Mouse (Mus musculus): ENCODE data around the gene Epha5.

The Epha5 gene

DNA sequence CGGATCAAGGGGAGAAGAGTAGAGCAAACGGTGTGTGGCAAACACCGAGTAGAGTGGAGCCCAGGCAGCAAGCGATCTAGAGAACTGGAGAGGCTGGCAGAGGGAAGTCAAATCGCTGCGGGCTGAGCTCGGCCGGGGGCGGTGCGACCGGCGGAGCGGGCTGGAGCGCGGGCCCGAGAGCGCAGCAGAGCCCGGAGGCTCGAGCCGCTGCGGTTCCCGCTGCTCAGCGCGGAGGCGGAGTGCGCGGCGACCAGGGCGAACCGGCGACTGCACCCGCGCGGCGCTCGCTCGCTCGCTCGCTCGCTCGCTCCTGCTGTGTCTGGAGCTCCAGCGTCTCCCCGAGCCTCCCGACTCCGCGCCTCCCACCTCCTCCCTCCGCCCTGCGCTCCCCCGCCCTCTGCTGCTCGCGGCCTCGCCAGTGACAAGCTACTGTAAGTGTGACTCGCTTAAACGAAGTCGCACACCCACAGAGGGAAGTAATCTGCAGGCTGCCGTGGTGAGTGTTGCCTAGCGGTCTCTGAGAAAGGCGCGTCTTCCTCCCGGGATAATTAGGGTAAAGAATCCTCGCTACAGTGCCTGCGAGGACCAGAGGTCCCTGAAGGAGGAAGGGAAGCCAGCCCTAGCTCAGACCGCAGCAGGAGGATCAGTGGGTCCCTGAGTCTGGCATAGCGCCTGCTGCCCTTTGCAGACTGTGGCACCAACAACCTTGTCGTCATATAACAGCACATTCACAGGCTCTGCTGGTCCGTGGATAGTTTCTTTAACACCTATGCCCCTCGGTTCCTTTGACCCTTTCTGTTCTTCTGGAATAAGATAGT lies at the start of gene Epha5:
Gene Epha5 (minus strand): TSS at position 321 of the 818 bp plus-strand sequence.
- no peak for DNase-seq (ENCODE audit: extremely low spot score, low read depth, low spot score)

DNA sequence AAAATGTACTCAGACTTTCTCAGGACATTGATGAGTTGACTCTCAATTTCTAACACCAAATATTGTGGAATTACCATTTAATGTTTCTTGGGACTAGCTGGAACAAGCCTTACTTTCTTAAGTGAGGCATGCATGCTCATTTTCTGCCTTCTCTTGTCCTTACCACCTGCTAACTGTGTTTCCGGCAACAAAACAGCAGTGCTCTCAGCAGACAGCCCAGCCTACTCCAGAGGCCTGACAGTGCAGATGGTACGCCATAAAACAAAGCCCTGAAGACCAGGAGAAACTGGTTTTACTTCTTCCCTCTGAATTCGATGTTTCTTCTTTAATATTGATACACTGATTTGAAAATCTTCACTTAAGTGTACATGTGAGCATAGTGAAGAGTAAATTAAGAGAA lies 39.0 kb upstream of the Epha5 start:
- no peak for DNase-seq (ENCODE audit: extremely low spot score, low read depth, low spot score)

DNA sequence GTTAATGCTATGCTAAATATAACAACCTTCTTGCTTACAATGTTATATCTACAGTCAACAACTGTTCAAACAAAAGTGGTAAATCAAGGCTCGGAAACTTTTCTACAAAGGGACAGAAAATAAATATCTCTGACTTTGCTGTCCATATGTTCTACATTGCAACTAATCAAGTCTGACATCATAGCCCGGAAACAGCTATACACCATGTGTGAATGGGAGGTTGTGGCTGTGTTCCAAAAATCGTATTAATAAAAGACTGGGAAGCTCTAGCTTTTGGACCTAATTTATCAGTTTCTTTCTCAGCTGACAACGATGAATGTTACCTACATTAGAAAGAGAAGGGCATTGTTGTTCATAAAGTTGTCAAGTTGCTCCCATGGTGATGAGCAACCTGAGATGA lies 37.5 kb upstream of the Epha5 start:
- no peak for DNase-seq (ENCODE audit: extremely low spot score, low read depth, low spot score)

DNA sequence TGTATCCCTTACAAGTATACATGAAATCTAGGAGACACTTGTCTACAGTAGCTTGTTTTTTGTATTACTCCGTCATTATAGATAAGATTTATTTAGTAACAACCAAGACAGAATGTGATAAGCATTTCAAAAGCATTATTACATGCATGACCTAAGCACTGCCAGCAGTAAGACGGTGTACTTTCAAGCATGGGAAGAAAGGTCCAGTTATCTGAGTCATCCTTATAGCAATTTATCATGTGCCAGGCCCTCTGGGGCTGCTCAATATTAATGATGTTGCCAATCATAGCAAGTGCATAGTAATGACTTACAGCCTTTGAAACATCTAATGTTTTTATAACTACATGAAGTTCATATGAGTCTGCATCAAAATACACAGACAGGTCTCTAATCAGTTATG lies 36.7 kb upstream of the Epha5 start:
- no peak for DNase-seq (ENCODE audit: extremely low spot score, low read depth, low spot score)

DNA sequence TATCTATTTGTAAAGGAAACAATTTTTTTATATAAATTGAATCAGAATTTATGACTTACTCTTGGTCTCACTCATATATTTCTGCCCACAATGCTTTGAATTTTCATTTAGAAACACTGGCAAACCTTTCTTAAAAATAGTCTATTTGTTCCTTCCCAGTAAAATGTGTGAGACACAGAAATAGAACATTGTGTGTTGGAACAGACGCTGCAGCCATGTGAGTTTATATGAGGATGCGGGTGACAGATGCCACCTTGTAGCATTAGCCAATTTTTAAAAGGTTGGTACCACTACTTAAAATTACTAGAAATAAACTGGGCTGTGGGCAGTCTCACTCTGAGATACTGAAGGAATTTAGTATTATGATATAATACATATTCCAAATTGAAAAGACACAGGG lies 23.1 kb upstream of the Epha5 start:
- DNase-seq (ENCODE audit: extremely low spot score, low read depth, low spot score): no peak

DNA sequence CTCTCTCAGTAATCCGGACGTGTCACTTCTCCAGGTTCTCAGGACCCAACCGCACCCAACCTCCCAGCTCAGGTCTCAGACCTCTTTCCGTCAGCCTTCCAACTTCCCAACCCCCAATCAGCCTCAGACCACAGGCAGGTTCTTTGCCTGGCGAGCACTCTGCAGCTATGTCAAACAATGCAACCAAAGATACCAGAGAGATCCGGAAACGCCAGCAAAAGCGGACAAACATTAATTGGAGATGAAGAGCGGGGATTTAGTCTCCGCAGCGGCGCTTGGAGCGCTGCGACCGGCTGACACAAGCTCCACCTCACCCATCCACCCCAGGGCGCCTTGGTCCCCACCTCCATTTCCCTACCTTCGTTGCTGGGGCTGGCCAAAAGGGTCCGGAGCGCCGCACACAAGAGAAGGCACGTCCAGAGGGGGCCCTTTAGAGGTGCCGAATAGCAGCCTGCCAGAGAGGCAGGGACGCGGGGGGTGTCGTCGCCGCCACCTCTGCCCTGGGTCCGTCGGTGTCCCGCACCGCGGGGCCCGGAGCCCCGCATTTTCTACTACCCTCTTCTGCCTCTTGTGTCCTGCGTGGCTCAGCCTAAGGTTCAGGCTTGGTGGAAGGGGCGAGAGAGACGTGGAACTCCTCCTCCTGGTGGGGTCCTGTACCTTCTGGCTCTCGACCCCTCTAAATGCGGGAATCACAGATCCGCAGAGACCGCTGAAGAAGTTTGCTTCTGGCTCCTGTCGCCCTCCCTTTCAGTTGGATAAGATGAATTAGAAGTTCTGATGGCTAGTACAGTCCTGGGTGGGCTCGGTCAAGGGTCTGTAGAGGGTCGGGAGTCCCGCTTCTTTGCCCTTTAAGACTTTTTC lies 991 bp downstream of the Epha5 start:
- no peak for DNase-seq (ENCODE audit: extremely low spot score, low read depth, low spot score)

DNA sequence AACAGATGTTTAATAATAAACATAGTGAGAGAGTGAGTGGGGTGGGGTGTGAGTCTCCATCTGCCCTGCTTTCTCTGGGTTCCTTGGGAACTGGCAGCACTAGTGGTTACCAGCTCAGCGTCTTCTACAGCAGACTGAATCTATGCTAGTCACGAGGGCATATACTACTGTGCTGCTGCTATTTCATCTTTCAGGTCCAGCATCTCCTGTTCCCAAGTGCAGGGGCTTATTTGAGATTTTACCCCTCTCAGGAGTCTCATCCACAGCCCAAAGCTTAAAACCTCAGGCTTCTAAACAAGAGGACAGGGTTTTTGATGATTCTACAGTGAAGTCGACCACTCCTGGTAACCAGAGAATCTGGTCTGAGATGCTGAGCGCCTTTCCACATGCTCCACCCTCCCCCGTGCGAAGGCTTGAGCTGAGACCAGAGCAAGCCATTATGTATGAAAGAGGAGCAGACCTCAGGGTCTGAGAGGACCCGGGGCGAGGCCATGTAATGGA lies 2.2 kb downstream of the Epha5 start:
- no peak for DNase-seq (ENCODE audit: extremely low spot score, low read depth, low spot score)

DNA sequence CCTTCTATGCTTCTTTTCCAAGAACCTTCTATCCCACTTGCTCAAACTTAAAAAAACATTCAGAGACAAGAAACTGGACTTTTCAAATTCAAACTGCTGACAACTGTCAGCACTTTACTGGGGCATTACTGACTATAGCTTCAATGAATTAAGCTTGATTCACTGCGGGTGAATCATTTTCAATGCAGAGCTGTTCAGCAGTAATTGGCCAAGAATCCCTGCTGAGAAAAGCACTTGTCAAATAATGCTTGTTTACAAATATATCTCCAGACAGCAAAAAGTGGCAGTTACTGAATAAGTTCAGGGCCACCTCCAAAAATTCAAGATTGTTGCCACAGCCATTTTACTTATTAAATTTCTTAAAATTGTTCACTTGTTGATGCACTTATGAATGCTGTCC lies 4.2 kb downstream of the Epha5 start:
- DNase-seq (ENCODE audit: extremely low spot score, low read depth, low spot score): no peak

DNA sequence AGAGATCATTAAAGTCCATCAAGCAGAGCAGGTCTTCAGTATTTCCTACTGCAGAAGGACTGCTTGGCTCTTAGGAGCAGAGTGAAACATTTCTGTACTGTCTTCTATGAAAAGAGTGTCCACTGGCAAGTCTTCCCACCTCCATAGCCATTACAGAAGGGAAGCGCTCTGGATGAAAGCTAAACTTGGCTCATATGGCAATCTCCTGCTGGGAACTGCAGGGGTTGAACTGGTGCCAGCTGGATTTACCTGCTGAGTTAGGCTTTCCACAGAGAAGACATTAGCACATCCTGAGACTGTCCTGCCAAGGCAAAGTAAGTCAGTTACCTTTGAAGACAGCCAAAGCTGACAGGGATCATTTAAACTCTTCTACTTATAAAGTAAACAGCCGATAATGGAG lies 8.8 kb downstream of the Epha5 start:
- DNase-seq (ENCODE audit: extremely low spot score, low read depth, low spot score): no peak

DNA sequence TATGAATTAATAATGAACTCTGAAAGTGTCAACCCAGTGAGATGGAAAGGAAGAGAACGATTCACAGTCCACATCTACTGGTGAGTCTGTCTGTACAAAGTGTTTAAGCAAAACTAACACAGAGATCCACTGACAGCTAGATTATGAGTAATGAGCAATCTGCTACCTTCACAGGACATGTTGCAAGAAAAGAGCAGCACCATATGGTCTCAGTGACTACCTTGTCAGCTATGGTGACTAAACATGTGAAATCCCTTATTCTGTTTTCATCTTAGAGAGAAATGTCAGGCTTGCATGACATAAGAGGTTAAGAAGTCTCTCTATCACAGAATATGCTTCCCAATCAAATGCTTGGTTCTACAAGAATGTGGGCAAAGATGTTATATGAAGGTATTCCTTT lies 20.1 kb downstream of the Epha5 start:
- DNase-seq (ENCODE audit: extremely low spot score, low read depth, low spot score): no peak

DNA sequence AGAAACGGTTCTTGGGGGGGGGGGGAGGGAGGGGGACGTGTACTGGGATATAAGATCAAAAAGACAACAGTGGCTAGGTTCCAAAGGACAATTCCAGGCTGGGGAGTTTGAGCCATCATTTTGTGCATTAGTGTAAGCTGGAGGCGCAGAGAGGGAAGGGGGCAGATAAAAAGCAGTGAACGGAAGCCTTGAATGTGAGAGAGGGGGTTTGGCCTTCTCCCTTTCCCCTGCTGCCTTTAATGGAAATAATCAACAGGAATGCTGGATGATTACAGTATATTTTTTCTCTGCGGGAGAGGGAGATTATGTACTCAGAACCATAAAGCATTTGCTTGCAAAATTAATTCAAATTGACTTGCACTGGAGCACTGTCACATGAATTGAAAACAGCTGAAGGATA lies 51.8 kb downstream of the Epha5 start:
- no peak for DNase-seq (ENCODE audit: extremely low spot score, low read depth, low spot score)

DNA sequence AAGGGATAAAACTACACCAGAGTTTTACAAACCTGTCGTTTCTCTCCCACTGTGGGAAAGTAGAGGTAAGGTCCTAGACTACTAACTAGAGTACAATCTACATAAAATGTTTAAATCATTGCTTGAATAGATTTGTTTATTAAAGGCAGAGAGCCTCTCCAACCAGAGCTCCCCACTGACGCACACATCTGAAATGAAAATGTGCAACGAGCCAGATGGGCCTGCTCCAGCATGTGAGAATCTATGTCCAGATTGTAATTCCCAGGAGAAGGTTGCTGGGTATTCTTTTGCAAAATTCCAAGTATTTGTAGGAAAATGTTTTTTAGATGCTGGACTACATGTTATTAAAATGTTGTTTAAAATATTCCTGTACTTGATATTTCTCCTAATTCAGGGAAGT lies 57.8 kb downstream of the Epha5 start:
- DNase-seq (ENCODE audit: extremely low spot score, low read depth, low spot score): no peak

DNA sequence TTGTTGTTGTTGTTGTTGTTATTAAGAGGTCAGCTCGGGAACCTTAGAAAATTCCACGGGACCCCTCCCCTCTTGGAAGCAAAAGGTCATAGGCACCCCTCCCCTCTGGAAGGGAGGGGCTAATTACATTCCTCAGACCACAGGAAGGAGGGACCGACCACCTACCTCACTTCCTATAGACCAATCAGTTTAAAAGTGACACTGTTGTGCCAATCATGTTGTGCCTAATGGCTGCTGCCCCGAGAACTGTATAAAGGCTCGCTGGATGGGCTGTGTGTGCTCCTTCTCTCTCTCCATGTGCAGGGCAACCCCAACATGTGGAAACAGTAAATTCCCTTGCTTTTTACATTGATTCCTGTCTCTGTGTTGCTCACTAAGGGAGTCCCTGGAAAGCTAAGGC lies 64.1 kb downstream of the Epha5 start:
- no peak for DNase-seq (ENCODE audit: extremely low spot score, low read depth, low spot score)

DNA sequence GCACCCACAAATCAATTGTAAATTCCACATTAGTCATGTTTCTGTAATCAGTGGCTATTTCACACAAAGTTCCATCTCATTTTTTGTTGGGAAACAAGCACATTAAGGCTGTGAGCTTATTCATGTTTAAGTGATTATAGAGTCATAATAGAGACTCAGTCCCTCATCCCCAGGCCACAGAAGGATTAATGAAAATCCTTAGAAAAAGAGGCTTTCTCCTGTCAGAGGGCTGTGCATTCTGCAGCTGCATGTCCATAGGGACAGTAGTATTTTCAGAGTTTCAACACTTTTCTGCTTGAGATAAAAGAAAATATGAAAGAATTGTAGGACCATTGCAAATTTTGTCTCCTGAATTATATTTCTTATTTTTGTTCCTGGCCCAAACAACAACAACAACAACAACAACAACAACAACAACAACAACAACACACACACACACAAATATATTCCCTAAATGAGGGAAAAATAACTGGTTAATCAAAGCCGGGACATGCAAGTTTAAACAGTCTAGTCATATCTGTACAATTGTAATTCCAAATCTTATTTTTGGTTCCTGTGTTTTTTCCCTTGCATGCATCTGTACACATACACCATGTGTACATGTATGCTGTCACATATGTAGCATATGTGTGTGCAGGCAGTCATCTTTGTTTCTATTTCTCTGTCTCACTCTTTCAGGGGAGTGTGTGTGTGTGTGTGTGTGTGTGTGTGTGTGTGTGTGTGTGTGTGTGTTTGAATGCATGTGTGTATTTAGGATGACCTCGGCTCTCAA lies 70.3 kb downstream of the Epha5 start:
- DNase-seq (ENCODE audit: extremely low spot score, low read depth, low spot score): no peak

DNA sequence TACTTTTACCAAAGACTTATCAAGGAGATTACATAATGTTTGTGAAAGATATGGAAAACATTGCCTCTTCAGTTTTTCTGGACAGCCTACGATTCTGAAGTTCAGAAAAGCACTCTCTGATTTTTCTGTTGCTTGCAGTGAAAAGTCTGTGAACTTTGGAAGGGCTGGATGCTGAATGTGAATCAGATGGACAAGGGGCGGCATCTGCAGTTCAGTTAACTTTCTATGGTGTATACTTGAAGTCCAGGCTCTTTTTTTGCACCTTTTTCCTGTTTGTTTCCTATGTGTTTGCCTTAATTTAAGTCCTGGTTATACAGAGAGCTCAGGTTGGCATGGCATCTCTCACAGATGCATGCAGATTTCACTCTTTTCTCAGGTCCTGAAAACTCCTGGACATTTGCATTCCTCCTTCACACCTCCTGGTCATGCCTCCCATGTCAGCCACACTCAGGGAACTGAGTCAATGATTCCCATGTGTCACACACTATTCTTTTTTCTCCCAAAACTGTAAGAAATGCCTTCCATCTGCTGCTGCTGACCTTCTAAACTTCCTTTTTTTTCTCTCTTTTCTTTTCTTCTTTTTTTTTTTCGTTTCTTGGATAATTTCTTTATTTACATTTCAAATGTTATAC lies 81.2 kb downstream of the Epha5 start:
- DNase-seq (ENCODE audit: extremely low spot score, low read depth, low spot score): no peak

DNA sequence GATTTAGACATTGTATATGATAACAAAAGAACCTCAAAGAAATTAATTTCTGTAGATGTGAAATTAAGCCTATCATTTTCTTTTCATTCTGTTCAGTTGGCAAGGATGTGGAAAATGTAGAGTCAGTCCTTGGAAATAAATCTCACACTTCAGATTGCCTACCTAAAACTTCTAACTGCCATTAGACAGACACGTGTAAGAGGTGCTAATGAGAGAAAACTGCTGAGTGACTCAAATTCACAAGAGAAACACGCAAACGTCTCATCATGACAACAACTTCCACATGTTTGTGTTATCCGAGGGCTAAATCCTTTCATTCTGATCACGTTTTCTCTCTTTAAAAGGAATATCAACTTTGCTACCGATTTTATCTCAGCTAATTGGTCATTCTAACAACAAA lies 82.7 kb downstream of the Epha5 start:
- no peak for DNase-seq (ENCODE audit: extremely low spot score, low read depth, low spot score)

DNA sequence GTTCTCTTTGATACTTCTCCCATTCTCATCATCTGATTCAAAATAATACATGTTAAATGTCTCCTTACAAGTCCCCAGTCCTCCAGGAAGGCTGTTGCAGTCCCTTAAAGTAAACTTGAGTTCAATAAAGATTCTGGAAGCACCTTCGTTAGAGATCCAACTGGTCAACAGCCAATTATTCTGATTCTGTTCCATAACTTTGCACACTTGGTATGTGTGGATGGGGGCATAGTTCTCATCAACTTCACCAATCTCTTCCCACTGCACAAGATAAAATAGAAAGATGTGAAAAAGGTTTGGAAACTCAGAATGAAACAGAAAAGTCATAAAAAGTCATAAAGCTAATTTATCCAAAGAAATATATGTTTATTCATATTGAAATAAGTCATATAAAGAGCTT lies 85.6 kb downstream of the Epha5 start:
- DNase-seq (ENCODE audit: extremely low spot score, low read depth, low spot score): no peak

DNA sequence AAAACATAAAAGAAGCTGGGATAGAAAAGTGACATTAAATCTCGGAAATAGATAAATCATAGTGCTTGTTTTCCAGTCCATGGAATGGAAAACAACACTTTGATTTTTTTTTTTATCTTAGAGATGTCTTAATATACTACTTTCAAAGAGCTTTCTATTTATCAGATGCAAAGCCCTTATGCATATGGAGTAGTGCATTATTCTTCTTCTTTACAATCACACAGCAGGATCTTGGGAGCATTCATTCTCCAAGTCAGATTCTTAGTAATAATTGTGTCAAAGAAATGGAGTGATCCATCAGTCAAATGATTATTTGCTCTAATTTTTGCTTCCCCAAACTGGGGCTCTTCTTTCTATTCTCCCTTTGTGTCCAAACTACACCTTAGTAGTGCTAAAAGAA lies 96.6 kb downstream of the Epha5 start:
- DNase-seq (ENCODE audit: extremely low spot score, low read depth, low spot score): no peak

DNA sequence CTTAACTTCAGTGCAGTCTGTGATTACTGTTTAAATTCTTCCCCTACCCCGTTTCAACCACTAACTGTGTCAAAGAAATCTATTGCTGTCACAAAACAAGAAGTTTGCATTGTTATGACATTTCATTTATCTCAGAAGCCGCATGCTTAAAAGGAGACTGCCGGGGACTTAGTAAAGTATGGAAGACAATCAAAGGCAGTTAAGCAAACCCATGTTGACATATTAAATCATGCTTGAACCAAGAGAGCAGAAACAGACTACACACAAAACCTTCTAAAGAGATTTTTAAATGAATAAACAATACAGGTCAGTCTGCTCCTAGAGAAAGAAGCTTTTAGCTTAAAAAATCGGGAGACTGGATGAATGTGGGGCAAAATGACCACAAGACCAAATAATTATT lies 97.0 kb downstream of the Epha5 start:
- no peak for DNase-seq (ENCODE audit: extremely low spot score, low read depth, low spot score)

DNA sequence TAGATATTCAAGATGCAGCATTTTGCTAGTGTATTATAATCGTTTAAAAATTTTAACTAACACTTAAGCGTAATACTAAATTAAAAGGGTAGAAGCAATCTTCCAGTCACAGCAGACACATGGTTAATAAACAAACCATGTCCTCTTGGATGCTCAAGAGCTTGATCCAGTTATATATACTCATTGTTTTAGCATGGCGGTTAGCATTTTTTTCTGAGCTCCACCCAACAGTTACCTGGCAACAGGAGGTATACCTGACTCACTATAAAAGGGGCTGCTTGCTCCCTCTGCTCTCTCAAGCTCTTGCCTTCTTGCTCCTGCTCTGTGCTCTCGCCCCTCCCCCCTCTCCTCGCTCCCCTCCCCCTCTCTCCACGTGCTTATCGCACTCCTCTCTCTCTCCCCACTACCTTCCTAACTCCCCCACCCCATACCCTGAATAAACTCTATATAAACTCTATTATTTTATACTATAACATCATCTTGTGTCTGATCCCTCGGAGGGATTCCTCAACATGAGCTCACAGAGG lies 98.3 kb downstream of the Epha5 start:
- no peak for DNase-seq (ENCODE audit: extremely low spot score, low read depth, low spot score)

DNA sequence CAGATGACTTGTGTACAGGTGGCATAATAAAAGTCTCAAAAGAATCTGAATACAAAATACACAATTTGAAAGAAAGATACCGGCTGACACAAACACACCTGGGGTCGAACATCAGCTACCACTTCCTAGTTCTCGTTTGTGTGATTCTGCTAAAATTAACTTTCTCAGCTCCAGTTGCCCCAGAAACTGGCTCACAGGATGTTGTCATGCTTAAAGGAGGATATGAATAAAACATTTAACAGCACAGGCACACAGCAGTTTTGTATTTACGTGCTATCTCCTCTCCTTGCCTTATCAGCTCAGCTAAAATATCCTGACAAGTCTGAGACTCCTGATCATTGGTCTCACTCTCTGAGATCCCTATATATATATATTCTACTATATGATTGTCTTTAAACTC lies 99.3 kb downstream of the Epha5 start:
- no peak for DNase-seq (ENCODE audit: extremely low spot score, low read depth, low spot score)

Measured in hindlimb bud, embryonic 11.5 days (tissue).